Mouse (Mus musculus) hindbrain, embryonic 11.5 days (tissue): Measurements from ENCODE around the gene Kdf1. TPM values are rescaled to one million over a fixed set of nuclear protein-coding genes. Genes with fewer than 3 reads are reported as not detected.
A peak's percentile ranks its signal among the peaks of the same experiment; 100 is the strongest.

Source experiments
- ATAC-seq: fragments of 200-750 bp; cut with Nextera tagmentation; 2 replicates; pipeline ENCODE4 v1.8.0; 2017; ENCODE audit warnings: mild to moderate bottlenecking, moderate TSS enrichment, moderate library complexity; ENCODE audit not compliant: low FRiP score
- DNase-seq: peaks from one replicate; pipeline ENCODE4 v3.0.0-alpha.2; 2015; ENCODE audit warnings: low spot score
- H3K27ac ChIP-seq: fragments of 300-500 bp; sonication (generic); 2 replicates; pipeline ENCODE4 v1.5.1; 2014; ENCODE audit warnings: mild to moderate bottlenecking, low read depth, low read length
- H3K27me3 ChIP-seq: fragments of 300-500 bp; sonication (generic); 2 replicates; pipeline ENCODE4 v1.6.1; 2014; ENCODE audit warnings: mild to moderate bottlenecking, low read length, moderate library complexity, mixed read lengths; ENCODE audit not compliant: control insufficient read depth, insufficient read depth
- H3K36me3 ChIP-seq: fragments of 300-500 bp; sonication (generic); 2 replicates; pipeline ENCODE4 v1.6.1; 2014; ENCODE audit warnings: mild to moderate bottlenecking, low read length, moderate library complexity, mixed read lengths; ENCODE audit not compliant: control insufficient read depth, insufficient read depth
- H3K4me1 ChIP-seq: fragments of 300-500 bp; sonication (generic); replicated peaks from 2 replicates; pipeline ENCODE4 v1.6.1; 2014; ENCODE audit warnings: low read length, mixed read lengths; ENCODE audit not compliant: control insufficient read depth, insufficient read depth
- H3K4me2 ChIP-seq: fragments of 300-500 bp; sonication (generic); replicated peaks from 2 replicates; pipeline ENCODE4 v1.6.1; 2014; ENCODE audit warnings: mild to moderate bottlenecking, low read depth, low read length
- H3K4me3 ChIP-seq: fragments of 300-500 bp; sonication (generic); 2 replicates; pipeline ENCODE4 v1.5.1; 2014; ENCODE audit warnings: low read depth, low read length
- H3K9ac ChIP-seq: fragments of 300-500 bp; sonication (generic); 2 replicates; pipeline ENCODE4 v1.6.1; 2014; ENCODE audit warnings: low read depth, low read length
- H3K9me3 ChIP-seq: fragments of 300-500 bp; sonication (generic); 2 replicates; pipeline ENCODE4 v1.6.1; 2016; ENCODE audit warnings: low read length; ENCODE audit not compliant: control insufficient read depth
- WGBS: fragments of 180-500 bp; shearing (Covaris S2); extraction: QIAGEN DNeasy Blood & Tissue Kit; methylation state at CpG from one replicate; pipeline ENCODE4 v1.1.7; 2014; 5-methylcytosine and 5-hydroxymethylcytosine counted together
- polyA plus RNA-seq: library from polyadenylated mRNA; unstranded; fragments of >200 nt; fragmentation: Nextera tagmentation; extraction: Ambion mirVana; gene quantifications from 2 replicates; pipeline ENCODE4 v1.2.1, GENCODE M21; 2014

The Kdf1 gene
- polyA plus RNA-seq, 1 experiment from 2014 or later = 1.7 TPM

- Histone ChIP-seq H3K27ac (peak overlapping the region; percentile 56; the same call in 1 of the 2 replicates), H3K9ac (peak overlapping the region; percentile 76), H3K4me2 (peak overlapping the region; percentile 71), H3K4me1 (0 out of 2 replicates have a peak, but pooled peaks cover 3% of the 10 kb centered on the region), H3K9me3 (no peaks in the 10 kb centered on the region), H3K27me3 (no peaks in the 10 kb centered on the region), H3K36me3 (no peaks in the 10 kb centered on the region), H3K4me3 (peak overlapping the region; percentile 99)
- ATAC-seq = peak; percentile 57; the same call in 1 of the 2 replicates
- under 1% methylated on average over 21 of the region's 41 CpGs for WGBS
- DNase-seq = no peak
Measured at GRCm38 (mm10) chr4:133574843-133575202, 56.1 kb downstream of the Kdf1 start.

GRCm38 (mm10) chr4:133577983-133578382 is 59.2 kb downstream of the Kdf1 start:
- H3K9me3 ChIP-seq = no peaks in the 10 kb centered on the region
- DNase-seq = no peak
- 76% methylated on average over 12 of the region's 12 CpGs for WGBS
- H3K4me2 ChIP-seq = no peak overlapping the region
- H3K36me3 ChIP-seq = no peaks in the 10 kb centered on the region
- H3K4me1 ChIP-seq = 0 out of 2 replicates have a peak, but pooled peaks cover 3% of the 10 kb centered on the region
- H3K27me3 ChIP-seq = no peaks in the 10 kb centered on the region
- no peak for ATAC-seq
- H3K27ac ChIP-seq = no peak overlapping the region
- H3K9ac ChIP-seq = no peak overlapping the region
- H3K4me3 ChIP-seq = no peak overlapping the region

Other genes with a start within 250 kb of the Kdf1 start
- 80.7 and 82.8 TPM in 2 replicates for gene Tmem222, start 241.2 kb upstream of the Kdf1 start, polyA plus RNA-seq
- gene Wdtc1, start 165.5 kb upstream of the Kdf1 start, polyA plus RNA-seq = 21.6 and 23.4 TPM in 2 replicates
- gene Slc9a1, start 149.3 kb upstream of the Kdf1 start, polyA plus RNA-seq = 5.7 and 5.8 TPM in 2 replicates
- gene Tent5b, start 38.8 kb upstream of the Kdf1 start, polyA plus RNA-seq = 0.37 and 0.46 TPM in 2 replicates
- gene Trnp1, start 20.4 kb upstream of the Kdf1 start, polyA plus RNA-seq = 1.7 and 2.6 TPM in 2 replicates
- 315 and 324 TPM in 2 replicates for gene Nudc, start 27.0 kb downstream of the Kdf1 start, polyA plus RNA-seq
- gene Nr0b2, start 34.4 kb downstream of the Kdf1 start, polyA plus RNA-seq = not detected in 2 replicates
- gene Gpatch3, start 55.8 kb downstream of the Kdf1 start, polyA plus RNA-seq = 6.9 and 8.9 TPM in 2 replicates
- gene Gpn2, start 65.4 kb downstream of the Kdf1 start, polyA plus RNA-seq = 25.9 and 29.3 TPM in 2 replicates
- gene Sfn, start 83.2 kb downstream of the Kdf1 start, polyA plus RNA-seq = 19.5 and 29.6 TPM in 2 replicates
- 2.0 and 2.8 TPM in 2 replicates for gene Zdhhc18, start 131.2 kb downstream of the Kdf1 start, polyA plus RNA-seq
- 10.0 and 10.7 TPM in 2 replicates for gene Pigv, start 153.7 kb downstream of the Kdf1 start, polyA plus RNA-seq
- 40.8 and 51.6 TPM in 2 replicates for gene Arid1a, start 237.8 kb downstream of the Kdf1 start, polyA plus RNA-seq